In genomic region chr1:153072711-153073110, GRCm38 (mm10) we compare ENCODE assay signal across 19 mouse cellular contexts.
A peak's percentile ranks its signal among the peaks of the same experiment; 100 is the strongest.
DNase-seq lines count a peak whose midpoint lies in the region; ATAC-seq lines count a peak whose summit lies in the region.
"Had no signal": no experiment of that assay in that cellular context is flagged by ENCODE, and none has a peak within 500 bp of the region (broad histone marks: within the 10 kb centered on the region; RNA-seq: fewer than 3 reads in every experiment).

No protein-coding gene starts in this region.

- peaks cover 33% of the 10 kb centered on the region for H3K4me1 ChIP-seq in forebrain, embryonic 14.5 days (ENCODE audit: control insufficient read depth, insufficient read depth, low read length)
- peaks cover 34% of the 10 kb centered on the region for H3K4me1 ChIP-seq in forebrain, embryonic 16.5 days (replicated peaks; ENCODE audit: control insufficient read depth, insufficient read depth, low read length)
- peaks cover 7% of the 10 kb centered on the region for H3K4me1 ChIP-seq in heart, embryonic 15.5 days (replicated peaks)
- peaks cover 37% of the 10 kb centered on the region for H3K4me1 ChIP-seq in neural tube, embryonic 13.5 days (replicated peaks)

- 21% methylated on average over 10 of the region's 10 CpGs for WGBS in forebrain, embryonic 14.5 days
- WGBS in forebrain, embryonic 16.5 days: 30% methylated on average over 10 of the region's 10 CpGs
- WGBS in heart, embryonic 15.5 days: 58% methylated on average over 10 of the region's 10 CpGs
- 41% methylated on average over 10 of the region's 10 CpGs for WGBS in neural tube, embryonic 13.5 days

- ATAC-seq in forebrain, embryonic 14.5 days: no peak
- ATAC-seq in forebrain, embryonic 16.5 days: no peak
- ATAC-seq in heart, embryonic 15.5 days (replicated peaks; ENCODE audit: insufficient number of reproducible peaks, insufficient read depth, low FRiP score, low read depth): no peak
- ATAC-seq in neural tube, embryonic 13.5 days (ENCODE audit: low read depth): peak; percentile 8; the same call in 1 of the 2 replicates
- ATAC-seq: intestine, embryonic 15.5 days had no signal

- 0 out of 2 replicates have a peak overlapping the region, but pooled peaks have one; percentile 25 for H3K4me2 ChIP-seq in forebrain, embryonic 14.5 days (ENCODE audit: low read length)
- no peak overlapping the region for H3K4me2 ChIP-seq in forebrain, embryonic 16.5 days (ENCODE audit: low read length)
- 0 out of 2 replicates have a peak overlapping the region, but pooled peaks have one; percentile 55 for H3K4me2 ChIP-seq in heart, embryonic 15.5 days
- H3K4me2 ChIP-seq in neural tube, embryonic 13.5 days: no peak overlapping the region
- H3K4me2 ChIP-seq: hindbrain, embryonic 15.5 days; liver, embryonic 11.5 days had no signal

- H3K9me3 ChIP-seq in forebrain, embryonic 14.5 days (replicated peaks; ENCODE audit: control insufficient read depth, low read length): no peaks in the 10 kb centered on the region
- no peaks in the 10 kb centered on the region for H3K9me3 ChIP-seq in forebrain, embryonic 16.5 days (ENCODE audit: control insufficient read depth, low read length)
- H3K9me3 ChIP-seq in heart, embryonic 15.5 days (replicated peaks): no peaks in the 10 kb centered on the region
- no peaks in the 10 kb centered on the region for H3K9me3 ChIP-seq in neural tube, embryonic 13.5 days
- H3K9me3 ChIP-seq: hindbrain, embryonic 15.5 days; intestine, embryonic 15.5 days had no signal

- 0 out of 2 replicates have a peak, but pooled peaks cover 3% of the 10 kb centered on the region for H3K27me3 ChIP-seq in forebrain, embryonic 14.5 days (replicated peaks; ENCODE audit: control insufficient read depth, insufficient read depth, low read length)
- peaks cover 10% of the 10 kb centered on the region for H3K27me3 ChIP-seq in forebrain, embryonic 16.5 days (replicated peaks; ENCODE audit: control insufficient read depth, insufficient read depth, low read length)
- H3K27me3 ChIP-seq in heart, embryonic 15.5 days: peaks cover 32% of the 10 kb centered on the region
- H3K27me3 ChIP-seq in neural tube, embryonic 13.5 days: peaks cover 43% of the 10 kb centered on the region
- H3K27me3 ChIP-seq: CH12.LX; intestine, embryonic 15.5 days had no signal

- H3K36me3 ChIP-seq in forebrain, embryonic 14.5 days (ENCODE audit: control insufficient read depth, insufficient read depth, low read length): no peaks in the 10 kb centered on the region
- no peaks in the 10 kb centered on the region for H3K36me3 ChIP-seq in forebrain, embryonic 16.5 days (ENCODE audit: control insufficient read depth, insufficient read depth)
- no peaks in the 10 kb centered on the region for H3K36me3 ChIP-seq in heart, embryonic 15.5 days
- H3K36me3 ChIP-seq in neural tube, embryonic 13.5 days: peaks cover 10% of the 10 kb centered on the region; the same call in 1 of the 2 replicates
- H3K36me3 ChIP-seq: intestine, embryonic 15.5 days had no signal

- intact Hi-C loops in heart, postnatal 36 days (cut with DNase I): no loop called here

- no peak overlapping the region for H3K4me3 ChIP-seq in forebrain, embryonic 14.5 days (ENCODE audit: low read depth, low read length)
- H3K4me3 ChIP-seq in forebrain, embryonic 16.5 days (replicated peaks; ENCODE audit: low read length): no peak overlapping the region
- H3K4me3 ChIP-seq in heart, embryonic 15.5 days: no peak overlapping the region
- H3K4me3 ChIP-seq in neural tube, embryonic 13.5 days: no peak overlapping the region
- H3K4me3 ChIP-seq: hindbrain, embryonic 15.5 days; intestine, embryonic 15.5 days; megakaryocyte, embryonic 14.5 days had no signal

- no peak overlapping the region for H3K27ac ChIP-seq in forebrain, embryonic 14.5 days (ENCODE audit: low read depth, low read length)
- H3K27ac ChIP-seq in forebrain, embryonic 16.5 days (ENCODE audit: low read length): no peak overlapping the region
- no peak overlapping the region for H3K27ac ChIP-seq in heart, embryonic 15.5 days
- no peak overlapping the region for H3K27ac ChIP-seq in neural tube, embryonic 13.5 days (replicated peaks)
- H3K27ac ChIP-seq: hindbrain, embryonic 15.5 days; intestine, embryonic 15.5 days had no signal

- no peak for DNase-seq in forebrain, embryonic 14.5 days (ENCODE audit: low spot score)
- DNase-seq in heart, postnatal 36 days: no peak
- no peak for DNase-seq in neural tube, embryonic 10.5 days (ENCODE audit: extremely low spot score, low spot score)
- DNase-seq in layer of hippocampus, adult 9-11 months: no peak
- no peak for DNase-seq in cerebellum, postnatal 14 days
- DNase-seq: cerebellum, adult 18-20 months; cerebellum, postnatal 36 days; gastrocnemius, postnatal 10 days; heart, adult 18-20 months; lung, adult 18-20 months; thymus, postnatal 14 days had no signal

- no peak overlapping the region for H3K9ac ChIP-seq in forebrain, embryonic 14.5 days (ENCODE audit: low read length)
- H3K9ac ChIP-seq in forebrain, embryonic 16.5 days (replicated peaks; ENCODE audit: low read depth, low read length): no peak overlapping the region
- H3K9ac ChIP-seq in heart, embryonic 15.5 days: no peak overlapping the region
- peak overlapping the region; percentile 8; the same call in 1 of the 2 replicates for H3K9ac ChIP-seq in neural tube, embryonic 13.5 days
- H3K9ac ChIP-seq: hindbrain, embryonic 15.5 days; intestine, embryonic 15.5 days had no signal

Comparison
In these comparisons a context has a peak if more than half of its experiments do, and no peak if none do; other contexts are left out.
1. H3K4me2 ChIP-seq: peak in forebrain, embryonic 14.5 days (single experiment) and heart, embryonic 15.5 days (single experiment); none in forebrain, embryonic 16.5 days (single experiment) and neural tube, embryonic 13.5 days (single experiment).